Mouse (Mus musculus): ENCODE results near the gene Dock8. TPM values are rescaled to one million over a fixed set of nuclear protein-coding genes. Genes with fewer than 3 reads are reported as not detected.

The Dock8 gene
- total and polyA plus RNA-seq, 3 experiments = 9.8 to 37.5 (median 22.4) TPM

GRCm38 (mm10) chr19:25097951-25098350 lies 98.6 kb downstream of the Dock8 start:
- TF ChIP-seq ZNF384 (IDR thresholded peaks at IDR 0.05; ENCODE audit: low read depth, low read length) = no peak
- TF ChIP-seq BHLHE40 (IDR thresholded peaks at IDR 0.05; ENCODE audit: low read depth, low read length) = no peak
- TF ChIP-seq ZC3H11A (IDR thresholded peaks at IDR 0.05; ENCODE audit: low read depth, low read length) = no peak
- no peak for TF ChIP-seq HCFC1 (IDR thresholded peaks at IDR 0.05; ENCODE audit: low read depth, low read length)
- TF ChIP-seq GABPA (IDR thresholded peaks at IDR 0.05; ENCODE audit: insufficient replicate concordance, low read depth, low read length) = no peak
- TF ChIP-seq POLR2AphosphoS2 (IDR thresholded peaks at IDR 0.05; ENCODE audit: low read depth, low read length) = no peak
- no peak for TF ChIP-seq MAZ (IDR thresholded peaks at IDR 0.05; ENCODE audit: low read depth, low read length)
- TF ChIP-seq MXI1 (IDR thresholded peaks at IDR 0.05; ENCODE audit: low read depth, low read length) = no peak
- no peak for TF ChIP-seq ELF1 (IDR thresholded peaks at IDR 0.05; ENCODE audit: low read depth, low read length)
- TF ChIP-seq POLR2A (IDR thresholded peaks at IDR 0.05; ENCODE audit: low read depth, low read length) = no peak
- TF ChIP-seq NRF1 (IDR thresholded peaks at IDR 0.05; ENCODE audit: low read depth, low read length) = no peak
- TF ChIP-seq JUN (IDR thresholded peaks at IDR 0.05; ENCODE audit: insufficient read depth, low read depth, low read length) = no peak
- no peak for TF ChIP-seq TCF12 (IDR thresholded peaks at IDR 0.05; ENCODE audit: low read depth, low read length)
- no peak for TF ChIP-seq NELFE (IDR thresholded peaks at IDR 0.05; ENCODE audit: low read depth, low read length)
- DNase-seq (ENCODE audit: extremely low read depth) = no peak
- dilution Hi-C loops (cut with MboI; ENCODE audit: extremely low pct_ligation_motif_present, extremely low pct_unique_long_range_greater_than_20kb, low sequenced_read_pairs) = no loop called here
- no peak overlapping the region for H3K4me2 ChIP-seq (ENCODE audit: insufficient read depth, low read depth, poor library complexity, severe bottlenecking)
- H3K9ac ChIP-seq (ENCODE audit: insufficient read depth, low read depth) = no peak overlapping the region
- H3K4me3 ChIP-seq (replicated peaks in 1 of 3; ENCODE audit: low read depth in 2 of 3, low read length in 2 of 3, poor library complexity in 1 of 3) = no peak overlapping the region
- H3K4me1 ChIP-seq (ENCODE audit: control insufficient read depth in 1 of 2, insufficient read depth in 2 of 2) = peaks cover 0 to 39% of the 10 kb centered on the region in 2 experiments; a peak in 2 of 4 replicates
- H3K27ac ChIP-seq (ENCODE audit: insufficient read depth, low read depth) = no peak overlapping the region
- no peaks in the 10 kb centered on the region for H3K27me3 ChIP-seq (replicated peaks)
- H3K9me3 ChIP-seq (replicated peaks; ENCODE audit: low read length) = no peaks in the 10 kb centered on the region
- no peaks in the 10 kb centered on the region for H3K79me2 ChIP-seq (replicated peaks; ENCODE audit: control insufficient read depth, extremely low read depth, insufficient read depth, poor library complexity, severe bottlenecking)
- peaks cover 74 to 95% of the 10 kb centered on the region in 2 experiments for H3K36me3 ChIP-seq (replicated peaks in 1 of 2; ENCODE audit: control insufficient read depth in 1 of 2, insufficient read depth in 1 of 2, low read length in 1 of 2)
- in situ Hi-C loops (cut with MboI; ENCODE audit: low pct_ligation_motif_present, low pct_unique_long_range_greater_than_20kb, low sequenced_read_pairs) = no loop called here

DNA sequence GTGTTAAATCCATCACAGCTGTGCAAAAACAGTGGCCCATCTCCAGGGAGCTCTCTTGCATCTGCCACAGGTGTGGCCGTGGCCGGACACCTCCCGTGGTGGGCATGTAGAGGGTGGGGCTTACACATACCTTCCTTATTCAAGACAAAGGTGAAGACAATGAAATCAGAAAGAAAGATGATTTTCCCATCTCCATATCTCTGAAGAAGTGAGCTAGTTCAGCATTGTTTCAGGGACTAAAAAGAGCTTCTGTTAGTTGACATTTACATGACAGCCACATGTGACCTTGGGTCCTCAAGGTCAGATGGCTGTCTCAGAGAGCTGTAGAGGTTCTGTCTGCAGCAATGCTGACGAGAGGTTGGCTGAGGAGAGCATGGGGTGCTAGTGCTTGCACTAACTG lies 99.6 kb downstream of the Dock8 start:
- TF ChIP-seq RAD21 (IDR thresholded peaks at IDR 0.05; ENCODE audit: low read depth, low read length) (no peak), NRF1 (IDR thresholded peaks at IDR 0.05; ENCODE audit: low read depth, low read length) (no peak), MXI1 (IDR thresholded peaks at IDR 0.05; ENCODE audit: low read depth, low read length) (no peak)
- peaks cover 0 to 39% of the 10 kb centered on the region in 2 experiments; a peak in 2 of 4 replicates for H3K4me1 ChIP-seq (ENCODE audit: control insufficient read depth in 1 of 2, insufficient read depth in 2 of 2)
- no peak for DNase-seq (ENCODE audit: extremely low read depth)
- in situ Hi-C loops (cut with MboI; ENCODE audit: low pct_ligation_motif_present, low pct_unique_long_range_greater_than_20kb, low sequenced_read_pairs) = no loop called here
- H3K27me3 ChIP-seq (replicated peaks) = no peaks in the 10 kb centered on the region
- dilution Hi-C loops (cut with MboI; ENCODE audit: extremely low pct_ligation_motif_present, extremely low pct_unique_long_range_greater_than_20kb, low sequenced_read_pairs) = no loop called here
- H3K36me3 ChIP-seq (replicated peaks in 1 of 2; ENCODE audit: control insufficient read depth in 1 of 2, insufficient read depth in 1 of 2, low read length in 1 of 2) = peaks cover 78 to 95% of the 10 kb centered on the region in 2 experiments
- no peak overlapping the region for H3K4me2 ChIP-seq (ENCODE audit: insufficient read depth, low read depth, poor library complexity, severe bottlenecking)
- no peaks in the 10 kb centered on the region for H3K79me2 ChIP-seq (replicated peaks; ENCODE audit: control insufficient read depth, extremely low read depth, insufficient read depth, poor library complexity, severe bottlenecking)
- no peak overlapping the region for H3K4me3 ChIP-seq (replicated peaks in 1 of 3; ENCODE audit: low read depth in 2 of 3, low read length in 2 of 3, poor library complexity in 1 of 3)
- H3K9ac ChIP-seq (ENCODE audit: insufficient read depth, low read depth) = no peak overlapping the region
- H3K9me3 ChIP-seq (replicated peaks; ENCODE audit: low read length) = peaks cover 6% of the 10 kb centered on the region
- H3K27ac ChIP-seq (ENCODE audit: insufficient read depth, low read depth) = no peak overlapping the region
